Mouse (Mus musculus): ENCODE results near the gene Kif23.

Gene Kif23

GRCm38 (mm10) chr9:61947402-61948346 is 1.1 kb upstream of the Kif23 start:
- DNase-seq (ENCODE audit: low read depth), result peak; percentile 58

- DNase-seq (ENCODE audit: low read depth), result no peak
Observed at GRCm38 (mm10) chr9:61945973-61946611, 482 bp downstream of the Kif23 start.

DNA sequence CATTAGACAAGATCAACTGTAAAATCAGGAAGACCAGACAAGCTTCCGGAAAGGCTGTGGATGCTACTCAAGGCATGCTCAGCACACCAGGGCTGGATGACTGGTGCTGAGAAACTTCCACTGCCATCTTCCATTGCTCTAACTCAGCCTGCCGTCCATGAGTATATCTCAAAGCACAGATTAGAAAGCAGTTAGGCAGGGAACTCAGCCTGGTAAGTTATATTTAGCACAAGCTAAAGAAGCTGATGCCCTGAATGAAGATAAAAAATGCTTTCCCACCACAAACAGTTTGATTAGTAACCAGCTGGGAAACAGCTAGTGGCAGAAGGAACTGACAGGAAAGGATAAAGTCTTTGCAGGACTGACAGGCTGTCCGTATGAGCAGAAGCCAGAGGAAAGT is 5.5 kb downstream of the Kif23 start:
- DNase-seq (ENCODE audit: low read depth), result no peak

GRCm38 (mm10) chr9:61933333-61933732 is 13.2 kb downstream of the Kif23 start:
- no peak for DNase-seq (ENCODE audit: low read depth)

DNA sequence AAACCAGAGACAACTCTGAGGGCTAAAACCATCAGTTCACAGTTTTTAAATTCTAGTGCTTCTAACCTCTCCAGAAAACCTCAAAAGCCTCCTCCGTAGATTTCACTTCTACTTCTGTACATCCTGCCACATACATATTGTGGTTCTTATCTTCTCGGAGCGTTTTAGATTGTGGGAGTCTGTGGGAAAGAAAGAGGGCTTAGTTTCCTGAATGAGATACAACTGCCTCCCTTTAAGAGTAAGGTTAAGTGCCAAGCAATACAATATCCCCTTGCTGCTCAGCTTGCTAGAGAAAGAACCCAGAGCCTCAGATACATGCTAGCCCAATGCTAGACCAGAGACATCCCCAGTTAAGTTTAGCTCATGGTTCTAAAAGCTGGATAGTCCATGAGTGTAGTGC is 14.6 kb downstream of the Kif23 start:
- no peak for DNase-seq (ENCODE audit: low read depth)

GRCm38 (mm10) chr9:61925086-61925660 is 21.4 kb downstream of the Kif23 start:
- no peak for DNase-seq (ENCODE audit: low read depth)

GRCm38 (mm10) chr9:61920331-61920730 is 26.2 kb downstream of the Kif23 start:
- DNase-seq (ENCODE audit: low read depth), result no peak

DNA sequence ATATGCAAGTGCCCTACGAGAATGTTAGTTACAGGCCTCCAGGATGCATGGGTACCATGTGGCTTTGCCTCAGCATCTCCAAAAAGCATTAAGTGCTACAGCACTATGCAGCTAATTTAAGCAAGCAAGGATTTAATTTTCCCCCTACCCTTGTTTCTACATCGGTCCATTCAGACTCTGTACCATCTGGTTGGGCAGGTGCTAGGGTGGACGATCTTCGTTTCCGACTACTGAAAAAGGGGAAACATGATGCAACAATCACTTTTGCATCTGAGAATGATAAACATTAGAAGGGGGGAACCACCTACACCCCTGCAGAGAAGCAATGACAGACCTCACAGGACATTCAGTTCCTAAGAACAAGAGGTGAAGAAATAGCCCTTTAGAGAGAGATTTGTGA is 27.1 kb downstream of the Kif23 start:
- no peak for DNase-seq (ENCODE audit: low read depth)

GRCm38 (mm10) chr9:61917436-61917835 is 29.1 kb downstream of the Kif23 start:
- no peak for DNase-seq (ENCODE audit: low read depth)

GRCm38 (mm10) chr9:61916986-61917385 is 29.6 kb downstream of the Kif23 start:
- no peak for DNase-seq (ENCODE audit: low read depth)

DNA sequence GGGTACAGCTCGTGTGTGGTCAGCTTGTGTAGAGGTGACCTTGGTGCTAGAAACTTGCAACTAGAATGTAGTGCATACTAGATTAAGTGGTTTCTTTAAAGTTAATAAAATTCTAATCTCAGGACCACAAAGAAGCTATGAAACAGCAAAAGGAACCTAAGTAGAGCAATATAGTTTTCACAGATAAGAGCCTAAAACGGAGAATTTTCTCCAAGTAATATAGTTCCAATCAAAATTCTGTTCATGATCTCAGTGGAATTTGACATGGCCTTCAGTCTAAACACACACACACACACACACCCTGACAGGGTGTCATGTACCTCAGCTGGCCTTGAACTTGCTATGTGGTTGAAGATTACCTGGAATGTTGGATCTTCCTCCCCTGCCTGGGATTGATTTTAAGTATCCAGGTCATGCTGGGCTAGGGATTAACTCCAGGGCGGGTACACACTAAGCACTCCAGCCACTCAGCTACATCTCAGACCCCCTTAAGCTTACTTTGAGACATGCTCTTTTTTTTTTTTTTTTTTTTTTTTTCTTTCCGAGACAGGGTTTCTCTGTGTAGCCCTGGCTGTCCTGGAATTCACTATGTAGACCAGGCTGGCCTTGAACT is 31.1 kb downstream of the Kif23 start:
- DNase-seq (ENCODE audit: low read depth), result no peak

GRCm38 (mm10) chr9:61914917-61915300 is 31.7 kb downstream of the Kif23 start:
- no peak for DNase-seq (ENCODE audit: low read depth)

- DNase-seq (ENCODE audit: low read depth), result peak; percentile 89
Observed at GRCm38 (mm10) chr9:61914203-61914916, 32.2 kb downstream of the Kif23 start, which contains the start of gene Rplp1. Gene Rplp1, minus strand, starts transcription at chr9:61914542.

DNA sequence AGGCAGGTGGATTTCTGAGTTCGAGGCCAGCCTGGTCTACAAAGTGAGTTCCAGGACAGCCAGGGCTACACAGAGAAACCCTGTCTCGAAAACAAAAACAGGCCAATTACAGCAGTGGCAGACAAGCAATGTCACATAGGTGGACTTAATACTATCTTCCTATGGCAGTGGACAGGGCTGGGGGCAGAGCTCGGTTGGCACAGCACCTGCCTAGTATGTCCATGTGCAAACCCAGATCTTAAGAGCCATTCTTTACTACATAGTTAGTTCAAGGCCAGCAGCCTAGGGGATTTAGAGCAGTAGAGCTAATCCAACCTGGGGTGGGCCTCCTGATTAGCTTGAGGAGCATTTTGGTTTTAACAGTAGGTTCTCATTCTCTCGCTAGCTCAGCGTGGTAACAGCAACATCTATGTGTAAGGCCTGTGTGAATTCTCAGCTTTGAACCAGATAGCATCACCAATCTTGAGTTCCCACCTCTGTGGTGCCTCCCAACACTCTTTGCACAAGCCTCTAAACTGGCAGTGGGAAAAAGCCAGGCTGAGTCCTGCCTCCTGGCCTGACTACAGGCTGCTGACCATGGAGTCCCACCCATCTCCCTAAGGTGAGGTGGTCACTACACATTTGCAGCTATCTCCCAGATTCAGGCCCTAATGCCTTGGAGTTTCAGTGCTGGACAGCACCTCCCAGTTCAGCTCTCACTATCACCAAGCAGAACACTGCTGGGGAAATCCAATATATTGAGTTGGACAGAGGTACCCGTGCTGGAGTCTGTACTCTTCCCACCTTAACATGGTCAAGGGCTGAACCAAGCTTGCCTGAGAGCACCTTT is 35.1 kb downstream of the Kif23 start:
- DNase-seq (ENCODE audit: low read depth), result no peak

DNA sequence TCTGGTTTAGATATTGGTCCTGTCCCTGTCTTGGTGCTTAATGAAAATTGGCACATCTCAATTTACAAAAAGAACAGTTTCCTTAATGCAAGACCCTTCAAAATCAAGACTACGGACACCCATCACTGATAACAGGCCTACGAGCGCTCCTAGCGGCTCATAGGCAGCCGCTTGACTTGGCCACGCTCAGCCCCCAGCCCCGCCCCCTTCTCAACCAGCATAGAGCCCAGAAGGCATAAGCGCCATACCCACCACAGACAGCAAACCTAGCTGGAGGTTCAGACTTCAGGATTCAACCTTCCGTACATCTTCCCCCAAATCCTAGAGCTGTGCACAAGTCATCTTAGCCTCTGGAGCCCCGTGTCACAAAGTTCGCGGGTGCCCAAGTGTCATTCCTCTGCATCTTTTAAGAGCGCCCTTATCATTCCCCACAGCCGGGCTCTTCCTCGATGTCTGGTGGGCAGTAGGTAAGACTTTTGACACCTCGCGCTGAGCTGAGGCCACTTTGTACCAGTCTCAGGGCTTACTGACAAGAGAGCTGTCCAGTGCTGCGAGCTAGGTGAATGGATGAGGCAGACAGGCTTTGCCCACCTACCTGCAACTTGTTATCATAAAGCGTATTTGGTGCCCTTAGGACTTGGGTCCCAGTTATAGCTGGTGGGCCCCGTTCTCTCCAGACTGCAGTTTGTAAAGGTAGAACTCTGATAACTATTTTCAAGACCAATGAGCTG is 35.9 kb downstream of the Kif23 start:
- no peak for DNase-seq (ENCODE audit: low read depth)

- DNase-seq (ENCODE audit: low read depth), result no peak
Observed at GRCm38 (mm10) chr9:61909633-61910032, 36.9 kb downstream of the Kif23 start.

DNA sequence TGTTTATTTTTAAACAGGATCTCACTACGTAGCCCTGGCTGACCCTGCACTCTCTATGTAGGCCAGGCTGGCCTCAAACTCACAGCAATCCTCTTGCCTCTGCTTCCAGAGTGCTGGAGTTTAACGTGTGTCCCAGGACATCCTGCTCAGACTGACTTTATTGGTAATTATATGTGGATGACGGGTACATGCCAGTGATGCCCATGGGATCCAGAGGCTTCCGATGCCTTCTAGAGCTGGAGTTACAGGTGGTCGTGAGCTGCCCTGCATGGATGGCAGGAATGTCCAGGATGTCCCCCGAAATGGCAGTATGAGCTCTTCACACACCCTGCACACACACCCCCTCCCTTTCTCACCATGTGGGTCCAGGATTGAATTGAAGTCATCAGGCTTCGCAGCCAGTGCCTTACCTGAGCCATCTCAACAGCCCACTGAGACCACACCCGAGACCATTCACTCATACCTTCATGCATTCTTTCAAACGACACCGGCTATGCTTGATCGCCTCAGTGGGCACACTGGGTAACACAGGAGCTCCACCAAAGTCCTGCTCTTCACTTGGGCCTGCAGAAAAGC is 37.7 kb downstream of the Kif23 start:
- DNase-seq (ENCODE audit: low read depth), result no peak

- DNase-seq (ENCODE audit: low read depth), result no peak
Observed at GRCm38 (mm10) chr9:61908341-61908740, 38.2 kb downstream of the Kif23 start.

DNA sequence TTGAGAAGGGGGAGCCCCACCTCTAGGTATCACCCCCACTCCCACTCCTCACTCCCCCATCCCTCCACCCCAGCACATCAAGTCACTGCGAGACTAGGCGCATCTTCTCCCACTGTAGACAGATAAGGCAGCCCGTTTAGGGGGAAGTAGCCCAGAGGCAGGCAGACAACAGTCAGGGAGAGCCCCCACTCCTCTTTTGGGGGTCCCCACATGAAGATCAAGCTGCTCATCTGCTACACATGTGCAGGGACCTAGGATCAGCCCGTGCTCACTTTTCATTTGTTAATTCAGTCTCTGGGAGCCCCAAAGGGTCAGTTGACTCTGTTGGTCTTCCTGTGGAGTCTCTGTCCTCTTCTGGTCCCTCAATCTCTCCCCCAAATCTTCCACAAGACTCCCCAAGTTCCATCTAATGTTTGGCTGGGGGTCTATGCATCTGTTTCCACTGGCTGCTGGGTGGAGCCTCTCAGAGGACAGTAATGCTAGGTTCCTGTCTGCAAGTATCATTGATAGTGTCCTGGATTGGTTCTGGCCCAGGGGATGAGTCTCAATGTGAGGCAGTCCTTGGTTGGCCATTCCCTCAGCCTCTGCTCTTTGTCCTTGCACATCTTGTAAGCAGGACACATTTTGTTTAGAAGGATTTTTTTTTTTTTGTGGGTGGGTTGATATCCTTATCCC is 38.8 kb downstream of the Kif23 start:
- no peak for DNase-seq (ENCODE audit: low read depth)

All from fibroblast of lung, adult 2 months (primary cell).